Mouse (Mus musculus) ovary, postnatal 14 days (tissue): ENCODE data around the gene Olfr709-ps1.
"Not testable (repeated sequence)": the region's sequence is repeated elsewhere in the genome, so short reads cannot be mapped to it uniquely, and the experiment has no call there.

Experiments
- DNase-seq: peaks from one replicate; pipeline ENCODE4 v3.0.0; 2022; ENCODE audit warnings: low spot score

Gene Olfr709-ps1

GRCm38 (mm10) chr7:106932119-106932518, at the start of gene Olfr709-ps1:
Gene Olfr709-ps1, minus strand, starts transcription at chr7:106932219.
- DNase-seq: no peak

DNA sequence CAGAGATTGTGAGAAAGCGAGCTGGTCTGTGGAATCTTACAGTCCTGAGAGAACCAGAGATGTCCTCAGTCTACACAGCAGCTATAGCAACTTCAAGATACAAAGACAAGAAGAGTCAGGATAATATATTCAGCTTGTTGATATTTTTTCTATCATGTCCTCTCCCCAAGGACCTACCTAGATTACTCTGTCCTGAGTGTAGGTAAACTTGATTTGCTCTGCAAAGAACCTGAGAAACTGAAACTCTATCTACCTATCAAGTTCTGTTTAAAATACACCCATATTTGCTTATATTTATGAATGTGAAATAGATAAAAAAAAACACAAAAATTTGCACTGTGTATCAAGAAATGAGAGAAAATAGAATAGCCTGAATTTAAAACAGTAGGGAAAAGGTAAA, 43.3 kb upstream of the Olfr709-ps1 start, which contains the start of gene Olfr711:
Olfr711 (minus strand) TSS at position 101 of the 400 bp plus-strand sequence.
- no peak for DNase-seq

GRCm38 (mm10) chr7:106967503-106967902, 35.5 kb upstream of the Olfr709-ps1 start:
- not testable (repeated sequence) for DNase-seq

GRCm38 (mm10) chr7:106963837-106964236, 31.8 kb upstream of the Olfr709-ps1 start, which contains the start of gene Olfr6:
Gene Olfr6, minus strand, starts transcription at chr7:106963937.
- DNase-seq: no peak

DNA sequence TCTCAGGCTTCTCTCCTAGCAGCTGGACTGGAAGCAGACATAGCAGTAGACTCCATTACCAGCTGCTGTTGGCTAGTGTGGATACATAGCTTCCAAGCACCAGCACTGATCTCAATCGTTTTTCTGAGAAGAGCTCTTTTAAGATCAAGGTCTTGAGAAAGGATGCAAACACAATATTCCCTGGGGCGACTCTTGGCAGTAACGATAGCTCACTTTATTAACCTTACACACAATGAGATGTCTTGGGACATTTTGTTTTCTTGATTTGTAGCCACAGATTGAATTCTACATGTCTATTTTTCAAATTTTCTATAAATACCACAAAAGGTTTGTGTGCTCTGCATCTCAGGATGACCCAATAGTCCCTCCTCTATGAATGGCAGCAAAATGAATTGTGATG, 16.2 kb upstream of the Olfr709-ps1 start, which contains the start of gene Olfr710:
Olfr710 (minus strand) TSS at position 101 of the 400 bp plus-strand sequence.
- DNase-seq: no peak

GRCm38 (mm10) chr7:106920961-106921360, 11.1 kb downstream of the Olfr709-ps1 start:
- not testable (repeated sequence) for DNase-seq

- DNase-seq: no peak
Measured at GRCm38 (mm10) chr7:106907676-106908075, 24.3 kb downstream of the Olfr709-ps1 start, which contains the start of gene Olfr1532-ps1. Gene Olfr1532-ps1, plus strand, starts transcription at chr7:106908001.

- not testable (repeated sequence) for DNase-seq
Measured at GRCm38 (mm10) chr7:106901141-106901540, 30.9 kb downstream of the Olfr709-ps1 start, which contains the start of gene Olfr707. Gene Olfr707, minus strand, starts transcription at chr7:106901241.

- DNase-seq: no peak
Measured at GRCm38 (mm10) chr7:106888062-106888461, 44.0 kb downstream of the Olfr709-ps1 start, which contains the start of gene Olfr706. Gene Olfr706, minus strand, starts transcription at chr7:106888162.

GRCm38 (mm10) chr7:106876791-106877190, 55.2 kb downstream of the Olfr709-ps1 start, which contains the start of gene Olfr705:
Gene Olfr705, minus strand, starts transcription at chr7:106876891.
- no peak for DNase-seq
